Mouse (Mus musculus): ENCODE data around the gene Aifm2. TPM values are rescaled to one million over a fixed set of nuclear protein-coding genes. Genes with fewer than 3 reads are reported as not detected.

Aifm2 gene
- 1 to 10 TPM; 3.6 to 6.6 TPM for polyA plus RNA-seq (2017; shearing (Covaris generic))

DNA sequence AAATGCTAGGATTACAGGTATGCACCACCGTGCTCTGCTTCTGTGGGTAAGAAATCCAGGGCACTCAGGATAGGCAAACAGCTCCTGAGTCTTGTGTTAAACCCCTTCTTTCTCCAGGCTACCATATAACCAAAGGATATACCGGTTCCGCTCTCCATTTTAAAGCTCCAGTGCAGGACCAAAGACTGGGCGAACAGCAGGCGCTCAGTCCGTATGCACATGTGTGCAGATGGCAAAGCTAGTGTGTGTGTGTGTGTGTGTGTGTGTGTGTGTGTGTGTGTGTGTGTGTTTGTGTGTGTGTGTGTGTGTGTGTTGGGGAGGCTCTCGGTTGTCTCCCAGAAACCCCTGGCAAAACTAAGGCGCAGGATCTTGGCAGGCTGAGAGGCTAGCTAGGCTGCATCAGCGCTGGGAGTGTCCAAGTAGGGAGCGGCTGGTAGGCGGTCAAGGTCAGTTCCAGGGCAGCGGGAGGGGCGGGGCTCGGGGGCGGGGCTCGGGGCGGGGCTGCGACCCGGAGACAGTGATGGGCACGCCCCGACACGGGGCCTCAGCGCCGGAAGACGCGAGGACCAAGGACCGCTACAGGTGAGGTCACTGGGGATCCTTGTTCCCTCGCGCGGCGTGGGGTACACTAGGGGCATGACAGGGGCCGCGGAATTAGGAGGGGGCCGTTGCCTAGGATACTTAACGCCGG lies at the start of gene Aifm2:
Gene Aifm2 (plus strand): TSS at position 493 of the 691 bp plus-strand sequence.

DNA sequence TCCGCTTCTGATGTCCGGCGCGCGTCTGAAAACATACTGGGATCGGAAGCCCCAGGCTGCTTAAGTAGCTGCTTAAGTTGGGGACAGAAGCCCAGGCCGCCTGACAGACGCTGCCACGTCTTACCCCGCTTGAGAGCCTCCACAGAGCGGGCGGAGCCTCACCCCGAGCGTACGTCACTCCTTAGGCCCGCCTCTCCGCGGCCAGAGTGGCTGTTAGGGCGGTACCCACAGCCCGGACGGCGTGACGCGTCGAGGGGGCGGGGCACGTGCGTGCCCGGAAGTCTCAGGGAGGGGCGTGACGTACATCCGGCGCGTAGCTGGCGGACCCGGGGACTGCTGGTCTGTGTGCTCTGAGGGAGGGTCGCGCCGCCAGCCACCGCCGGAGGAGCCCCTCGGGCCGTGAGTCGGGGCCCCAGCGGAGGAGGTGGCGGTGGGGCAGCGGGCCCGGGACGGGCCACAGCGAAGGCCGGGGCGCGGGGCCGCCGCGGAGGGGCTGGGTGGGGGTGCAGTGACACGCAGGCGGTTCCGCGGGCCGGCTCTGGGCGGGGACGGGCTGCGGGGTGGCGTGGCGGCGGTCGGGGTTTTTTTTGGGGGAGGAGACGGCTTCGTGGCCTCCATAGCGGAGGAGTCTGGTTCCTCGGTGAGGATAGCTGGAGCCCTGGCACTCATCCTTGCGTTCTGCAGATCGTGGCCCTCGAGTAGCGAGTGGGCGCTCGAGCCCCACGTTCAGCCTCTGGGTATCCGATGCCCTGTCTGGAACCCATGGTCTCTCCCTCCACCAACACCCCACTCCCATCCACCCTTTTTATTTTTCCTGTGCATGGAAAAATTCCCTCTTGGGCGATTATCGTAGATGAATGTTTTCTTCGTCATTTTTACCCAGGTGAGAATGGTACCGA lies 34.8 kb upstream of the Aifm2 start, which contains the start of gene Sar1a:
Gene Sar1a (plus strand): TSS at position 285 of the 899 bp plus-strand sequence.

DNA sequence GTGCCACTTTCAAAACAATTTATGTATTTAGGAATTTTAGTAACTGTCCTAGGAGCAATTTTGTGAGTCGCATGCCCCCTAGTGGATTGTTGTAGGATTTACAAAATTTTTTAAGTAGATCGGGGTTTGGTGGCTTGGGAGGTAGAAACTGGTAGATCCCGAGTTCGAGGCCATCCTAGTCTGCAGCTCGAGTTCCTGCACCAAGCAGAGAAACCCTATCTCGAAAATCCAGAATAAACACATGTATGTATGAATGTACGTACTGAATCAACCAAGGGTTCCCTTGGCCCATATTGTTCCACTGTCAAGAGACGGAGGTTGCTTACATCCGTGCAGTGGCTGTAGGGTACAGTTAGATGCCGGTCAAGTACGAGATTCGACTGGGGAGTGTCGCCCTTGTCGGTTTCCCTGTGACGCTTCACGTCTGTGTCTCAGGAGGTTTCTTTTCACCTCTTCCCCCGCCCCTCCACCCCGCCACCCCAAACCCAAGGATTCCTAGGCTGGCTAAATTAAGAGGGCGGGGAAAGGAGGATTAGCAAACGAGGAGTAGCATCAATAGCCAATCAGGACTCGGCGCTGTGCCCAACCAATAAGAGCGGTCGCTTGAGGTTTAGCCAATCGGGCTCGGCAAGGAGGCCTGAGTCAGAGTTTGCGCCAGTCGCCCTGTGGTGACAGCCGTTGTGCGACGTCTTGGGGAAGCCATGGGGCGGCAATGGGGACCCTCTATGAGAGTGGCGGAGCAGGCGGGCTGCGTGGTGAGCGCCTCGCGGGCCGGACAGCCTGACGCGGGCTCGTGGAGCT lies 20.0 kb upstream of the Aifm2 start, which contains the start of gene Tysnd1:
Gene Tysnd1 (plus strand): TSS at position 645 of the 801 bp plus-strand sequence.

DNA sequence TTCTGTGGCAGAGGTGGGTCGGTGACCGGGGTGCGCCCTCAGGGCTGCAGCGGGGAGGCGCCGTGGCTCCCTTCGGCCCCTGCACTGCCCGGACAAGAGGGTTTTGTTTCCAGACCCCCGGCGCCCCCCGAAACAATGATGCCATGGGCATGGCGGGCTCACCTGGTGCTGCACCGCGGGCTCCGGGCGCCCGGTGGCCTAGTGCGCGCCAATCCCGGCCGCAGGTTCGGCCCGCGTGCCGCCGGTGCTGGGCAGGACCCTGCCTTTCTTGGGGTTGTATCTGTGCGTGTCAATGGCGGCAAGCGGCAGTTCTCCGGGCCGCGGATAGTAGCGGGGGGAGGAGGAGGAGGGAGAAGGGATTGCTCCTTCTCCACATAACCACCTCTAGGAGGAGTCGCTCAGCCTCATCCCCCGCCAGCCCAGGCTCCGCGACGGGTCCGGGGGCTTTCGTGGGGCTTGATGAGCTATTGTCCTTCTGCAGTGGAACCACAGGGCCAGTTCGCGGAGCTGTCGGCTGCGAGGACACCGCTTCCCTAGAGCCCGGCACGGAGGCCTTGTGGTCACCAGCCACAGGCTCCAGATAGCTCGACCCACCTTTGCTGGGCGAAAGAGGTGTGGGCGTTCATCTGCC lies 68.7 kb downstream of the Aifm2 start, which contains the start of gene H2afy2:
Gene H2afy2 (minus strand): TSS at position 527 of the 631 bp plus-strand sequence.

Other genes starting within 250 kb of the Aifm2 start
- 1 to 10 TPM; 4.3 to 5.2 TPM for gene Lrrc20, start 239.5 kb upstream of the Aifm2 start, polyA plus RNA-seq (2017; shearing (Covaris generic))
- not detected for gene Npffr1, start 119.8 kb upstream of the Aifm2 start, polyA plus RNA-seq (2017; shearing (Covaris generic))
- 10 to 100 TPM; 84.2 to 91.8 TPM for gene Ppa1, start 66.7 kb upstream of the Aifm2 start, polyA plus RNA-seq (2017; shearing (Covaris generic))
- 100 to 1,000 TPM; 146 to 148 TPM for gene Sar1a, start 35.0 kb upstream of the Aifm2 start, polyA plus RNA-seq (2017; shearing (Covaris generic))
- gene Tysnd1, start 19.7 kb upstream of the Aifm2 start, polyA plus RNA-seq (2017; shearing (Covaris generic)), result 10 to 100 TPM; 26.1 to 27.9 TPM
- gene H2afy2, start 68.9 kb downstream of the Aifm2 start, polyA plus RNA-seq (2017; shearing (Covaris generic)), result under 1 TPM in 1 of 2 experiments, not detected in 1; 0.07 TPM

Measured in activated CD4-positive, CD25-positive, alpha-beta regulatory T cell (primary cell).